In genomic region chr2:4882249-4882791, GRCm38 (mm10) we compare ENCODE assay signal across 8 mouse cellular contexts. TPM values are rescaled to one million over a fixed set of nuclear protein-coding genes. Genes with fewer than 3 reads are reported as not detected.
DNase-seq lines count a peak whose midpoint lies in the region; ATAC-seq and TF ChIP-seq lines count a peak whose summit lies in the region.

No protein-coding gene starts in this region.

- DNase-seq in cerebellum, adult 11-12 months: no peak
- DNase-seq in c-Kit-positive CD71-negative TER-119-negative erythroid progenitor cells, embryonic 14.5 days (ENCODE audit: low read depth): peak; percentile 33
- peak; percentile 65 to 68 for DNase-seq in left cerebral cortex, adult 2 months (ENCODE audit: extremely low spot score in 1 of 2, low spot score in 2 of 2)

- under 1% methylated on average over 55 of the region's 63 CpGs for WGBS in forebrain, embryonic 16.5 days
- WGBS in hindbrain, embryonic 12.5 days: 1% methylated on average over 51 of the region's 63 CpGs
- WGBS in small intestine, adult 2 months: 1% methylated on average over 62 of the region's 63 CpGs

- peaks cover 20% of the 10 kb centered on the region for H3K4me1 ChIP-seq in forebrain, embryonic 16.5 days (replicated peaks; ENCODE audit: control insufficient read depth, insufficient read depth, low read length)
- peaks cover 20% of the 10 kb centered on the region for H3K4me1 ChIP-seq in hindbrain, embryonic 12.5 days
- H3K4me1 ChIP-seq in small intestine, adult 2 months (ENCODE audit: control insufficient read depth, insufficient read depth, insufficient read length, low read length): no peaks in the 10 kb centered on the region

- peak overlapping the region; percentile 79 for H3K9ac ChIP-seq in forebrain, embryonic 16.5 days (replicated peaks; ENCODE audit: low read depth, low read length)
- peak overlapping the region; percentile 99 for H3K9ac ChIP-seq in hindbrain, embryonic 12.5 days

- no peaks in the 10 kb centered on the region for H3K9me3 ChIP-seq in forebrain, embryonic 16.5 days (ENCODE audit: control insufficient read depth, low read length)
- H3K9me3 ChIP-seq in hindbrain, embryonic 12.5 days (replicated peaks): no peaks in the 10 kb centered on the region

- peak overlapping the region; percentile 96 for H3K27ac ChIP-seq in forebrain, embryonic 16.5 days (ENCODE audit: low read length)
- H3K27ac ChIP-seq in hindbrain, embryonic 12.5 days: peak overlapping the region; percentile 100
- peak overlapping the region; percentile 99 for H3K27ac ChIP-seq in left cerebral cortex, adult 2 months
- H3K27ac ChIP-seq in small intestine, adult 2 months (ENCODE audit: insufficient read depth, low read depth, low read length): peak overlapping the region; percentile 60

- intact Hi-C loops in left cerebral cortex, adult 2 months (cut with DNase I): loop anchor here (5.0 kb wide), 1 partner anchor 380 kb away; no protein-coding TSS in a partner anchor

- peaks cover 5% of the 10 kb centered on the region for H3K36me3 ChIP-seq in forebrain, embryonic 16.5 days (ENCODE audit: control insufficient read depth, insufficient read depth)
- H3K36me3 ChIP-seq in hindbrain, embryonic 12.5 days: peaks cover 22% of the 10 kb centered on the region
- peaks cover 11% of the 10 kb centered on the region; the same call in 1 of the 2 replicates for H3K36me3 ChIP-seq in small intestine, adult 2 months (ENCODE audit: control insufficient read depth, insufficient read depth, low read length)

- peak overlapping the region; percentile 83 for H3K4me3 ChIP-seq in forebrain, embryonic 16.5 days (replicated peaks; ENCODE audit: low read length)
- peak overlapping the region; percentile 92 for H3K4me3 ChIP-seq in hindbrain, embryonic 12.5 days
- peak overlapping the region; percentile 87 for H3K4me3 ChIP-seq in left cerebral cortex, adult 2 months
- peak overlapping the region; percentile 86 for H3K4me3 ChIP-seq in small intestine, adult 2 months (ENCODE audit: low read depth, low read length)

- TF ChIP-seq POLR2A in small intestine, adult 2 months (IDR thresholded peaks at IDR 0.05; ENCODE audit: low read depth, low read length): no peak; the same call in 1 of the 2 replicates

- no peaks in the 10 kb centered on the region for H3K27me3 ChIP-seq in forebrain, embryonic 16.5 days (replicated peaks; ENCODE audit: control insufficient read depth, insufficient read depth, low read length)
- H3K27me3 ChIP-seq in hindbrain, embryonic 12.5 days: no peaks in the 10 kb centered on the region
- H3K27me3 ChIP-seq in small intestine, adult 2 months (ENCODE audit: control insufficient read depth, insufficient read depth, low read length): no peaks in the 10 kb centered on the region

- peak overlapping the region; percentile 86 for H3K4me2 ChIP-seq in forebrain, embryonic 16.5 days (ENCODE audit: low read length)
- peak overlapping the region; percentile 79 for H3K4me2 ChIP-seq in hindbrain, embryonic 12.5 days (replicated peaks)

- TF ChIP-seq CTCF in left cerebral cortex, adult 2 months (IDR thresholded peaks at IDR 0.05): no peak
- no peak for TF ChIP-seq CTCF in small intestine, adult 2 months (IDR thresholded peaks at IDR 0.05; ENCODE audit: extremely low read depth, insufficient read length, insufficient replicate concordance, low read depth, low read length)

- peak; percentile 39 for ATAC-seq in cerebellum, adult (ENCODE audit: insufficient number of reproducible peaks, low FRiP score, low TSS enrichment)
- peak; percentile 67 for ATAC-seq in forebrain, embryonic 16.5 days
- peak; percentile 74 for ATAC-seq in hindbrain, embryonic 12.5 days (ENCODE audit: low FRiP score)
- ATAC-seq in megakaryocyte, adult 5-6 weeks (ENCODE audit: poor library complexity, severe bottlenecking): peak; percentile 8; the same call in 1 of the 2 replicates

RNA-seq across cellular contexts. Expression of gene Sephs1, which starts 1.0 kb away (rescaled TPM):
- polyA plus RNA-seq in forebrain, embryonic 16.5 days (2015; fragmentation: Nextera tagmentation; extraction: Ambion mirVana): 77.4 and 85.6 TPM in 2 replicates
- polyA plus RNA-seq in hindbrain, embryonic 12.5 days (2016; fragmentation: Nextera tagmentation; extraction: Ambion mirVana): 109 and 111 TPM in 2 replicates
- 10 to 100 TPM; 19.0 to 19.9 TPM for total RNA-seq in left cerebral cortex, adult 2 months (2021)
- total RNA-seq in megakaryocyte, adult 5-6 weeks (2015): 24.1 and 25.3 TPM in 2 replicates
- total RNA-seq in megakaryocyte, adult 5-6 weeks (2017): 31.8 and 34.9 TPM in 2 replicates
- polyA plus RNA-seq in small intestine, adult 2 months (2012; rRNA removed): 5.3 and 12.1 TPM in 2 replicates

RNA-seq across cellular contexts. Expression of gene Phyh, which starts 36.5 kb away (rescaled TPM):
- 47.6 and 58.1 TPM in 2 replicates for polyA plus RNA-seq in forebrain, embryonic 16.5 days (2015; fragmentation: Nextera tagmentation; extraction: Ambion mirVana)
- polyA plus RNA-seq in hindbrain, embryonic 12.5 days (2016; fragmentation: Nextera tagmentation; extraction: Ambion mirVana): 51.4 and 57.6 TPM in 2 replicates
- 100 to 1,000 TPM in 1 of 2 experiments, 10 to 100 TPM in 1; 97.0 to 103 TPM for total RNA-seq in left cerebral cortex, adult 2 months (2021)
- 94.4 and 104 TPM in 2 replicates for total RNA-seq in megakaryocyte, adult 5-6 weeks (2015)
- 48.1 and 59.6 TPM in 2 replicates for total RNA-seq in megakaryocyte, adult 5-6 weeks (2017)
- polyA plus RNA-seq in small intestine, adult 2 months (2012; rRNA removed): 59.3 and 94.8 TPM in 2 replicates

Comparison
In these comparisons a context has a peak if more than half of its experiments do, and no peak if none do; other contexts are left out.
1. ATAC-seq: peak in every context shown above with its lines; median percentile 74 in hindbrain, embryonic 12.5 days; 67 in forebrain, embryonic 16.5 days; 39 in cerebellum, adult; 8 in megakaryocyte, adult 5-6 weeks.